Mouse (Mus musculus) brain, embryonic 18.5 days (tissue): ENCODE data around the gene Erg.

Experiments used
- DNase-seq: peaks from one replicate; pipeline ENCODE4 v3.0.0-alpha.2; 2012; ENCODE audit warnings: low read depth, low spot score

Erg gene

GRCm38 (mm10) chr16:95446368-95446767, 140.0 kb downstream of the Erg start:
- no peak for DNase-seq

- no peak for DNase-seq
Measured at GRCm38 (mm10) chr16:95442023-95442422, 144.4 kb downstream of the Erg start.

- DNase-seq: no peak
Measured at GRCm38 (mm10) chr16:95441179-95441578, 145.2 kb downstream of the Erg start.

GRCm38 (mm10) chr16:95440334-95440733, 146.1 kb downstream of the Erg start:
- DNase-seq: no peak

- no peak for DNase-seq
Measured at GRCm38 (mm10) chr16:95439794-95440193, 146.6 kb downstream of the Erg start.

- no peak for DNase-seq
Measured at GRCm38 (mm10) chr16:95438848-95439540, 147.4 kb downstream of the Erg start.

- no peak for DNase-seq
Measured at GRCm38 (mm10) chr16:95436611-95437010, 149.8 kb downstream of the Erg start.

- no peak for DNase-seq
Measured at GRCm38 (mm10) chr16:95436051-95436450, 150.3 kb downstream of the Erg start.

- no peak for DNase-seq
Measured at GRCm38 (mm10) chr16:95434434-95434833, 152.0 kb downstream of the Erg start.

- no peak for DNase-seq
Measured at GRCm38 (mm10) chr16:95432540-95432971, 153.8 kb downstream of the Erg start.

- DNase-seq: no peak
Measured at GRCm38 (mm10) chr16:95429851-95430250, 156.5 kb downstream of the Erg start.

GRCm38 (mm10) chr16:95428239-95428638, 158.2 kb downstream of the Erg start:
- DNase-seq: no peak

- DNase-seq: no peak
Measured at GRCm38 (mm10) chr16:95427512-95427911, 158.9 kb downstream of the Erg start.

- no peak for DNase-seq
Measured at GRCm38 (mm10) chr16:95422658-95423073, 163.7 kb downstream of the Erg start.

GRCm38 (mm10) chr16:95421235-95421886, 165.0 kb downstream of the Erg start:
- no peak for DNase-seq

- no peak for DNase-seq
Measured at GRCm38 (mm10) chr16:95415921-95416320, 170.5 kb downstream of the Erg start.

GRCm38 (mm10) chr16:95415372-95415771, 171.0 kb downstream of the Erg start:
- no peak for DNase-seq

- DNase-seq: no peak
Measured at GRCm38 (mm10) chr16:95413401-95413959, 172.9 kb downstream of the Erg start.

- DNase-seq: no peak
Measured at GRCm38 (mm10) chr16:95408096-95408495, 178.3 kb downstream of the Erg start.

- no peak for DNase-seq
Measured at GRCm38 (mm10) chr16:95405496-95405895, 180.9 kb downstream of the Erg start.

GRCm38 (mm10) chr16:95403453-95403852, 182.9 kb downstream of the Erg start:
- no peak for DNase-seq

- no peak for DNase-seq
Measured at GRCm38 (mm10) chr16:95401869-95402268, 184.5 kb downstream of the Erg start.

- DNase-seq: no peak
Measured at GRCm38 (mm10) chr16:95398761-95399343, 187.5 kb downstream of the Erg start.
